Mouse (Mus musculus) activated CD4-positive, CD25-positive, alpha-beta regulatory T cell, adult 4 months (primary cell): ENCODE measurements around the gene A630010A05Rik. TPM values are rescaled to one million over a fixed set of nuclear protein-coding genes. Genes with fewer than 3 reads are reported as not detected.
"Not testable (repeated sequence)": the region's sequence is repeated elsewhere in the genome, so short reads cannot be mapped to it uniquely, and the experiment has no call there.

Experiments used
- ATAC-seq: one replicate; pipeline ENCODE4 v1.8.0; 2017
- polyA plus RNA-seq, 2 experiments: library from polyadenylated mRNA; unstranded; fragments of 100-300 nt; shearing (Covaris generic); gene quantifications; one replicate each; pipeline ENCODE4 v1.2.1; 2017

Gene A630010A05Rik
- under 1 TPM in 1 of 2 experiments, not detected in 1; 0.19 TPM for polyA plus RNA-seq

DNA sequence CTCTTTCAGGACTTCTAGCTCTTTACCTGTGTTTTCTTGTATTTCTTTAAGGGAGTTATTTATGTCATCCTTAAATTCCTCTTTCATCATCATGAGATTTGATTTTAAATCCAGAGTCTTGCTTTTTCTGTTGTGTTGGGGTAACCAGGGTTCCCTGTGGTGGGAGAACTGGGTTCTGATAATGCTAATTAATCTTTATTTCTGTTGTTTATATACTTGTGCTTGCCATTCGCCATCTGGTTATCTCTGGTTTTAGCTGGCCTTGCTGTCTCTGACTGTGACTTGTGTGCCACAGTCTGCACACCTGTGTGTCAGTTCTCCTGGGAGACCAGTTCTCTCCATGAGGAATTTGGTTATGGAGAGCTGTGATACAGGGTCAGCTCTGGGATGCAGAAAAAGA is at the start of gene A630010A05Rik:
TSS of gene A630010A05Rik (plus strand) at position 301 of the 400 bp plus-strand sequence.
- ATAC-seq: no peak

DNA sequence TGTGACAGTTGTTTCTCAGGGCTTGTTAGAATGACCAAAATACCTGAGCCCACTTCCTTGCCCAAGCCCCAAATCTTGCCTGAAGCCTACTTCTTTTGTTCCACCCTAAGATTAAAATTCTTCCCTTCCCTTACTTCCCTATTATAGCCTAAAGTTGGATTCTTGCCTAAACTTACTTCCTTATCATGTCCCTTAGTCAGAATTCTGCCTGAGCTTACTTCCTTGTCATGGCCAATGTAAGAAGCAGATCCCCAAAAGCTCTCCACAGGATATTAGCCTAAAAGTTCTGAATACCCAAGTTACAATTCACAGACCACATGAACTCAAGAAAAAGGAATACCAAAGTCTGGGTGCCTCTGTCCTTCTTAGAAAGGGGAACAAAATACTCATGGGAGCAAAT is 26.4 kb upstream of the A630010A05Rik start:
- ATAC-seq: no peak

DNA sequence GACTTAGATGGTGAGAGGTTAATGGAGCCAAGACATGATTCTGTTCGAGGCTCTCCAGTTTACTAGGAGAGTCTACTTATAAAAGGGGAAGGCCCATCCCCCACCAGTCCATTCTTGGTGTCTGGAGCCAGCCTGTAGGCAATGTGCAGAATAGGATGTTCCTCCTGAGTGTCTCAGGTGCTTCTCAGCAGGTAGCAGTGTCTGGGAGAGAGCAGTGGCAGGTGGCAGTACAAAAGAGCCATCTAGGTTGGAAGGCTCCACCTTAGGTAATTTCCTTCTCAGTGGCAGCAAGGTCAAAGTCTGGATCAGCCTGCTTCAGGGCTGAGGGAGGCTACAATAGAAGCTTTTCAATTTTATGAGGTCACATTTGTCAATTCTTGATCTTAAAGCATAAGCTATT is 4.9 kb upstream of the A630010A05Rik start:
- not testable (repeated sequence) for ATAC-seq

Other genes with a start within 250 kb of the A630010A05Rik start
- gene Fopnl, start 244.9 kb upstream of the A630010A05Rik start, polyA plus RNA-seq: 100 to 1,000 TPM; 110 to 124 TPM
- 10 to 100 TPM; 15.7 to 20.9 TPM for gene Abcc1, start 200.8 kb upstream of the A630010A05Rik start, polyA plus RNA-seq